24 mouse cellular contexts compared by ENCODE assay signal in the genomic region with DNA sequence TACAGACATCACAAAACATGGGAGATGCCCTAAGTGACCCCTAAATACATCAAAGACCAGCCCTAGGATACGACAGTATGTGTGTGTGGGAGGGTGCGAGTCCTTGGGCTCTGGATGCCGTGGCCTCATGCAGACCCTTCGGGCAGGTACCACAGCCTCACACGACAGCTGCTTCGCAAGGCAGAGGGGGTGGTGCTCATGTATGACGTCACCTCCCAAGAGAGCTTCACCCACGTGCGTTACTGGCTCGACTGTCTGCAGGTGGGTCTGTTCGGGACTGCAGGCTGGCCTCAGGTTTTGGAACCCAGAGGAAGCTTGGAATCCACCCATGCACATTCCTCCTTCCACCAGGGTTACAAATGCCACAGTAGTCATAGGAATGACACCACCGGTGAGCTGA. TPM values are rescaled to one million over a fixed set of nuclear protein-coding genes. Genes with fewer than 3 reads are reported as not detected.
"Had no signal": no experiment of that assay in that cellular context is flagged by ENCODE, and none has a peak within 500 bp of the region (broad histone marks: within the 10 kb centered on the region; RNA-seq: fewer than 3 reads in every experiment).

No protein-coding gene starts in this region.

- H3K36me3 ChIP-seq: limb, embryonic 10.5 days; limb, embryonic 13.5 days; liver, embryonic 12.5 days; liver, embryonic 15.5 days; lung, embryonic 15.5 days; midbrain, embryonic 10.5 days; midbrain, embryonic 13.5 days; neural tube, embryonic 12.5 days; neural tube, embryonic 15.5 days had no signal

- H3K27me3 ChIP-seq: limb, embryonic 13.5 days; liver, embryonic 12.5 days; liver, embryonic 15.5 days; lung, embryonic 15.5 days; midbrain, embryonic 13.5 days; neural tube, embryonic 12.5 days; neural tube, embryonic 15.5 days had no signal

- ATAC-seq: inflammation-experienced regulatory T-cells, adult 6 months; intestine, embryonic 16.5 days; liver, embryonic 12.5 days; midbrain, embryonic 13.5 days had no signal

- DNase-seq: kidney, adult 18-20 months; kidney, adult 9 months; kidney, postnatal 14 days; kidney, postnatal 4 days; liver; lung, adult 18-20 months; lung, postnatal 10 days; lung, postnatal 36 days; right cerebral cortex, adult 18-20 months; right cerebral cortex, postnatal 14 days; right cerebral cortex, postnatal 4 days had no signal

RNA-seq across cellular contexts. Expression of gene Rab44, which starts 31.2 kb away (rescaled TPM):
- total RNA-seq: layer of hippocampus, adult 18-20 months; midbrain, postnatal 0 days had no signal
- polyA plus RNA-seq: inflammation-experienced regulatory T-cells, adult 6 months; midbrain, embryonic 13.5 days; midbrain, postnatal 0 days had no signal
